Mouse (Mus musculus) adipocyte (in vitro differentiated cells): ENCODE data around the gene Eif4e2.

Source experiments
- DNase-seq: peaks from one replicate; pipeline ENCODE4 v3.0.0-alpha.2; 2016; ENCODE audit warnings: low spot score

Gene Eif4e2

DNA sequence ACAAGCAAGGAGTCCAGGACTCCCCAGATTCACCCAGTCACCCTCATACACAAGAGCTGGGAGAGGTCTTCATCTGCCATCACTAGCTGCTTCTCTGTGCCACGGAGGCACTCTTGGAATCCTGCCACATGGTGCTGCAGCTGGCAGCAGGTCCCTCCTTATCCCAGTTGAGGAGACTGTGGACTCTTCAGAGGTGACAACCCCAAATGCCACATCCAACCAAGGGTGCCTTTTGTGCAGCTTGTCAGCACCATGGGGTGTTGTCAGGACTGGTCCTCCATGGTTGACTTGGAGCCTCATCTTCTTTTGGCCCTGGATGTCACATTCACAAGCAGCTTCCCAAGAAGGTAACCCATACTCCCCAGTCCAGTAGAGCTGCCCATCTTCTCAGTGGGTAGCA lies 11.9 kb upstream of the Eif4e2 start:
- DNase-seq = no peak

DNA sequence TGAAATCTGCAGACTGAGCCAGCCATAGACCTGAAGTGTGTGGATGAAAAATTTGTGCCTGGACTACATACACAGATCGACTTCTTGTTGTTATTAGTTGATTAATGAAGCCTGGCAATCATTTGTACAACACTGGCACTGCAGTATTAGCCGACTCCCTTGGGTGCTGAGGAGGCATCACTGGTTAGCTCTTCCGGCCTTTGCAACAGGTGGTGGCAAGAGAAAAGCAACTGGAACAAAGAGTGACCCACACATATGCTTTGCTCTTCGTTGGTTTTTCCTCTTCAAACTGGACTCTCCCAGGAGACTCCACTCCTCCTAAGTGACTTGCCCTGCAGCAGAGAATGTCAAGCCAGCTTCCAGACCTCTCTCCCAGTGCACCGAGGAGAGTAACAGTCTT lies 9.9 kb upstream of the Eif4e2 start:
- DNase-seq = no peak

DNA sequence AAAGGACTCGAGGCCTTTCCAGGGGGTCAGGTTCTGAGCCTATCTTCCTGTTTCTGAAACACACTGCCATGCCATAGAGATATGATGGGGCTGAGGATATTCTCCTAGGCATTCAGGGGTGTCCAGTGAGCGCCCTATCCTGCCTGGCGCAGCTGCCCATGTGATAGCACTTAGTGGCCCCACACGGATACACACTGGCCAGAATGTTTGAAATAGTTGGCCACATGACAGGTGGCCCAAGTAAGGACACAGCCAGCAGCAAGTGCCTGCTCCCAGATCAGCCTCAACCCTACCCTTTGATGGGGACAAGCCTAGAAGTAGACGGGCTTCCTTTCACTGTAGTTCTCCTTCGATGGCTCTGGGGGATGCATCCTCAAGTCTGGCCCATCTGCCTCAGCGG lies 9.2 kb upstream of the Eif4e2 start, which contains the start of gene Chrng:
Gene Chrng, plus strand, starts transcription at position 193 of the 400 bp plus-strand sequence.
- no peak for DNase-seq

DNA sequence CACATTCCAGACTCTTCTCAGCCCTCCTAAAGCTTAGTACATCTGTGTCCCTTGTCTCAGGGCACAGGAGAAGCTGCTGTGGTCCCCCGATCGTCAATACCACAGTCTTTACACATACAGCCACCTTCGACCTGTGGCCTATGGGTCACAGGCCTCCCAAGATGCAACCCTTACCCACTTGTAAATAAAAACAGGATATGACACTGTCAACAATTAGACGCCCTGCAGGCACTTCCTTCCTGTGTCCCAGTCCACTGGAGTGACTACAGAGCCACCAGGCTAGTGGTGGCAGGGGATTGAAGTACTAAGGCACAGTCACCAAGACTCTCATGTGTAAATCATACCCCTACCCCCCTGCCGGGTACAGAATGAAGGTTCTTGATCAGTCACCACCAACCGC lies 8.7 kb upstream of the Eif4e2 start:
- DNase-seq = no peak

DNA sequence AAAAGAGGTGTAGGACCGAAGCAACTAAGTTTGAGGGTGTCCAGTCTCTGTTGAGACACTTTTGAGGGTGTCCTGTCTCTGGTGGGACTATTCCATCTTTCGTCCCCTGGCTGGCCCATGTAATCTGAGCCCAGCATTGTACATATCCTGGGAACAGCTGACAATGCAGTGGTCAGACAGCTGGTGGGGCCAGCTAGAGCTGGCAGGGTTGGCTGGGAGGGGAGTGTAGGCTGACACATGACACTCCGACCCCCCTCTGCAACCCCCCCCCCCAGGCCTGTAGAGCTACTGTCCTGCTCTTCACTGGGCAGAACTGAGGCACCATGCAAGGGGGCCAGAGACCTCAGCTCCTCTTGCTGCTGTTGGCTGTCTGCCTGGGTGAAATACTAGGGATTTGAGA lies 8.2 kb upstream of the Eif4e2 start:
- no peak for DNase-seq

DNA sequence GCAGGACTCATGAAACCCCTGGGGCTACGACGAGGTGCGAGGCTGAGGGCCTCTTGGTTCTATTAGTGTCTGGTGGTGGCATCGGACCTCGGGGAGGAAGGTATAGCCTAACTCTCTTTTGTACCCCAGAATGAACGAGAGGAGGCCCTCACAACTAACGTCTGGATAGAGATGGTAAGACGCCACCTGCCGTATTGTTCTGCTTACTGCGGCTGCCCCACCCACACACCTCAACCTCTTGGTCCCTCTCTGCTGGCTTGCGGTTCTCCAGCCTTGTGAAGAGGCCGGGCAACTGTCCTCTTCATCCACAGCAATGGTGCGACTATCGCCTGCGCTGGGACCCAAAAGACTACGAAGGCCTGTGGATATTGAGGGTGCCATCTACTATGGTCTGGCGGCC lies 7.4 kb upstream of the Eif4e2 start:
- no peak for DNase-seq

DNA sequence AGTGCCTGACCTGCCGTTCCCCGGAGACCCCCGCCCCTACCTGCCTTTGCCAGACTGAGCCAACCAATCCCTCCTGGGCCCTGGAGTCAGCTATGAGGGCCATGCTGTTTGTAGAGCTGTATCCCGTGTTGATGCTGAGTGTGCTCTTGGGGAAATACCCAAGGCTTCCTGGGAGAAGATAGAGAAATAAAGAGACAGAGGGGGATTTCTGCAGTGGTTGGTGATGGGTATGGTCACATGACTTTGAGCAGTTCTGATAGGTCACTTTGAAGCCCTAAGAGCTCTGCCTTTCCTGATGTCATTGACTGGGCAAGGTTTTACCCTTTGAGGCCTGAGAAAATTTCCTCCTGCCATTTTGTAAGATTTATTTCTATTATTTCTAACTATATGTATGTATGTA lies 2.3 kb upstream of the Eif4e2 start:
- DNase-seq = no peak

DNA sequence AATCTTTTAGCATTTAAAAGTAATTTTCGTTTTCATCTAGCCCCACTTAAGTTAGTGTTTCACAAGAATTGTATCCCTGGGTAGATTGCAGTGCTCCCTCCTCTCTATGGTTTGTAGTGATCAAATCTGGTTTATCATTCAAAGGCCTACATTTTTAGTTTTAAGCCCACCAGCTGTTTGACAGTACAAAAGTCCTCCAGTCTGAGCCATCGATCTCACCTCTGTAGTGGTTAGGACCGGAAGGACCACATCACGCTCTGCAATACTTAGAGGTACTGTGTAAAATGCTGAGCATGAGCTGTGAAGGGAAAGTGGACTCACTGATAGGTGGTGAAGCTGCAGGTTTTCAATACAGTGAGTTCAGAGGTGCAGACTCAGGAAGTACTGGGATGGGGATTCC lies 1.0 kb downstream of the Eif4e2 start:
- peak; percentile 17 for DNase-seq

DNA sequence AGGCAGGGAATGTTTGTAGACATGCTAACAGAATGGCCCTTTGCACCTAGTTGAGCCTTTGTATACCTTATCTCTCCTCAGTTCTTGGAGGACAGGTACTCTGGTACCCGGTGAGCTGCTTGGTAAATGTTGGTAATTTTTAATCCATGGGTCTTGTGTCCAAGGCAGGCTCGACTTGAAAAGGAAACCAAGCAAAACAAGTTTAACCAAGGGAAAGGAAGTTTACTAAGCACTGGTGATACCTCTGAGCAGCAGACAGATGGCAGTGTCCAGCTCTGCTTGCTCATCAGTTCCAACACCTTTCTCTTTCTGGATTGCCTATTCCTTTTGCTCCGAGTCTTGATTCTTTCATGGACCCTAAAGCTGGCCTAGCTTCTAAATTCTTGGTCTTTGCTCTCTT lies 4.2 kb downstream of the Eif4e2 start:
- peak; percentile 35 for DNase-seq

DNA sequence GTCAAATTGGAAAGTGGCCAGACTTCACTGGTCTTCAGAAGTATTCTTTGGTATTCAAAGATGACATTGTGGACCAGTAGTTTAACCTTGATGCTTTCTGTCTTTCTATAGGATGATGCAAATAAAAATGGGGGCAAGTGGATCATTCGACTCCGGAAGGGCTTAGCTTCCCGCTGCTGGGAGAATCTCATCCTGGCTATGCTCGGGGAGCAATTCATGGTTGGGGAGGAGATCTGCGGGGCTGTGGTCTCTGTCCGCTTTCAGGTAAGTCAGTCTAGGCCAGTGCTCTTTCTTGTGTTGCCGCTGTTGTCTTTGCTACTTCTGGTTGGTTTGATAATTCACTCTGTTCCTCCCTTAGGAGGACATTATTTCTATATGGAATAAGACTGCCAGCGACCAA lies 12.0 kb downstream of the Eif4e2 start:
- DNase-seq = no peak

DNA sequence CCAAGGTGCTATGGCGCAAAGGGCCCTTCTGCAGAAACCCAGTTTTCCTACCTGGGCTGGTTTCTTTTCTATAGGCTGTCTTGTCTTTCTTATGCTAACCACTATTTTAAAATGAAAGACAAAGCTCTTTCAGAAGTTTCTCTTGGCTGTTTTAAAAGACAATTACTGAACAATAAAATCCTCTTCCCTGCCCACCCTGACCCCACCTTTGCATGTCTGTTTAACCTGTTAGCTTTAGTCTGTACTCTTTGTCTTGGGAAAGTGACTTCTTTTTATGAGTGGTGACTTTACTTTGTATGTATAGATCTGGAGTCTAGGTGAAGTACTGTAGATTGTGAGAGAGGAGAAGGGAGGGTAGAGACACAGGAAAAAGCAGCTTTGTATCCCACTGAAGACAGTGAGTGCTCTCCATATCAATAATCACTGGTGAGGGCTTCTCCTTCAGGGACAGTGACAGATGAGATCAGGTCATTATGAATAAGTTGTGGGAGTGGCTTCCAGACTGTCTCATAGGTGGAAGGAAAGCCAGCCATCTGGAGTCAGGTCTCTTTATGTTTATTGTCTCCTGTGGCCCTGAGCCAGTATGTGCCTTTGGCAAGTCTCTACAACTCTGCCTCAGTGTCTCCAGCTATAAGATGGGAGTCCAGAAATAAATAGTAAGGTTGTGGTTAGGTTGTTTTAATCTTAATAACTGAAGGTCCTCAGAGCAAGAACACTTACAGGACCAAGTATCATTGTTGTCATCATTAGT lies 12.9 kb downstream of the Eif4e2 start:
- no peak for DNase-seq

DNA sequence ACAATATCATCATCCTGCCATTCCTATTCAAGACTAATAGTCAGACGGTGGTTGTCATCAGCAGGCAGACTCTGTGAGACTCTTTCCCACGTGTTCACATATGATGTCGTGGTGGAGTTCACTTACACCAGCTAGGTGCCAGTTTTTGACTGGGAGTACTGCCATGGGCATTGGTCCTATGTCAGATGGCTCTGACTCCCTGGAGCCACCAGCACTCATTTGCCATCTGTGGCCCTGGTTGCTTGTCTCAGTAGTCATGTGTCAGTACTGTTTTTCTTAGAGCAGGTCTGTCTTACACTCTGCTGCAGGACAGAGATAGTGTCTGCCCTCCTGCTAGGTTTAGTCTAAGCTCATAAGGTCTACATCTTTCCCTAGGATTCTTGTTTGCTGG lies 13.4 kb downstream of the Eif4e2 start:
- no peak for DNase-seq

DNA sequence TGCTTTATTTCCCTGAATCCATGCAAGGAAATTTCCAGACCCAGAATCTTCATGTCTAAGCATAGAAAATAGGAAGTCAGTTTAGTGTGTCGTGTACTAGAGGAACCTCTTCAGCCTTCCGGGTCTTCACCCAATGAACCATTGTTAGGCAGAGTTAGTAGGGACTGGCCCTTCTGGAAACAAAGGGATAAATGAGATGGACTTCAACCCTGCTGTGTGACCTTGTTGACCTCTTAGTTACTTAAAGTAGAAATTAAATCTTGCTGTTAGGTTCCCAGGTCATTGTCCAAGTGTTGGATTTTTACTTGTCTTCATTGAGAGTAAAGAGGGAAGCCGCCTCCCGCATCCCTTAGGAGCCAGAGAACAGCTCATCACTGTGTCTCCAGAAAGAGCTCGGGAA lies 16.9 kb downstream of the Eif4e2 start:
- DNase-seq = no peak

DNA sequence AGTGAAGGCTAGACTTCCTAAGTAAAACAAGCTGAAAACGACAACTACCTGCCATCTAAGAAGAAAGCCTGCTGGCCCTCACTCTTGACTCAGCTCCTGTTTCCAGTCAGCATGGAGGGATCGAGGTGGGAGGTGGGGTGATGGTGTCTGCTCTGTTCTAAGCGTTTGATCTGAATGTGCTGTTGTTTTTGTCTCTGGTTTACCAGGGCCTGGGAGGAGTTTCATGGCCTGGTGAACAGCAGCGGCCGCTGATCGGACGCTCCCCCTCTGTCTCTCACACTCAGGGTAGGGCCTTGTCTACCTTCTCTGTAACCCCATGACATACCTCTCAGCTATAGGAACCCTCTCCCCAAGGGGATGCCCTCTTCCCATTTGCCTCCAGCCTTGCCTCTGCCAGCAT lies 18.5 kb downstream of the Eif4e2 start:
- DNase-seq = no peak

DNA sequence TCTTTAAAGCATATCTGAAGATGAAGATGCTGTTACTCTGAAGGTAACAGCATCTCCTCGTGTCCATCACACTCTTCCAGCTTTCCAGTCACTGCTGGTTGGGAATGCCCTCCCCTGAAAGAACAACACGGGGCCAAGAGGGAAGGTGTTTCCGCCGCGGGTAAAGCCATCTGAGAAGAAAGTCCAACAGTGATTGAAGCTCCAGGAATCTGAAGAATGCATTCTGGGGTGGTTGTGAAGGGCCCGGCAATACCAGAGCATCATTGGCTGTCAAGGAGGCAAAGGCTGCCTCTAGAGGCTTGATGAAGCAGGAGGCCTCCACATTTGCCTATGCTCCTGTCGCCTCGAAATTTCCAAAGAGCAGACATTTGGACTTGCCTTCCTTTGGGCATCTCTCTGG lies 25.3 kb downstream of the Eif4e2 start:
- no peak for DNase-seq

DNA sequence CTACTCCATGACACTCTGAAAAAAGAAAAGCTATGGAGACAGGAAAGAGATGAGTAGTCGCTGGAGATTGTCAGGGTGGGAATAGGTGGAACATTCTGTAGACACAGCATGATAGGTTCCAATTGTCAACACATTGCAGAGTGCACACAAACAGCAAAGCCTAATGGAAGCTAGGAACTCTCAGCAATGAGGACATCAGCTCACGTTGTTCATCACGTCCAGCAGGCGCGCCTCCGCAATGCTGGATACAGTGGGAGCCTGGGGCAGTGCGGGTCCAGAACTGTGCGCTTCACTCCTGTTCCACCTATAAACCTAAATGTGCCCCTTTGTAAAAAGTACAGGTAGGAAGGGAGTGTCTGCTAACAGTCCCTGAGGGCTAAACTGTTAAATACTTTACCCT lies 29.3 kb downstream of the Eif4e2 start:
- DNase-seq = no peak

DNA sequence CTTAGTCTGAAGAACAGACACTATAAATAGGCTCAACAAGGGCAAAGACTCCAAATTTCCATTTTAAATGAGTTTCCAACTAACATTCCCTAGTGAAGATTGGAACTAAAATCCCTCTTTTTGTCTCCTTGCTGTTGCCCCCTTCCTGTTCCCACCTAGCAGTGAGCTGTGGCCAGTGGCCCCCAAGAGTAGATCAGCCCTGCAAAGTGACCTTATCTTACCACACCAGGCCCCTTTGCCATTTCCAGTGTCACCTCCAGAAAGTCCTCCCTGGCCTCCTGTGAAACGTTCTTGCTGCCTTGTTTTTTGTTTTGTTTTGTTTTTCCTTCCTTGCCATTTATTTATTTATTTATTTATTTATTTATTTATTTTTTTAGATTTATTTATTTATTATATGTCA lies 31.7 kb downstream of the Eif4e2 start:
- DNase-seq = no peak

DNA sequence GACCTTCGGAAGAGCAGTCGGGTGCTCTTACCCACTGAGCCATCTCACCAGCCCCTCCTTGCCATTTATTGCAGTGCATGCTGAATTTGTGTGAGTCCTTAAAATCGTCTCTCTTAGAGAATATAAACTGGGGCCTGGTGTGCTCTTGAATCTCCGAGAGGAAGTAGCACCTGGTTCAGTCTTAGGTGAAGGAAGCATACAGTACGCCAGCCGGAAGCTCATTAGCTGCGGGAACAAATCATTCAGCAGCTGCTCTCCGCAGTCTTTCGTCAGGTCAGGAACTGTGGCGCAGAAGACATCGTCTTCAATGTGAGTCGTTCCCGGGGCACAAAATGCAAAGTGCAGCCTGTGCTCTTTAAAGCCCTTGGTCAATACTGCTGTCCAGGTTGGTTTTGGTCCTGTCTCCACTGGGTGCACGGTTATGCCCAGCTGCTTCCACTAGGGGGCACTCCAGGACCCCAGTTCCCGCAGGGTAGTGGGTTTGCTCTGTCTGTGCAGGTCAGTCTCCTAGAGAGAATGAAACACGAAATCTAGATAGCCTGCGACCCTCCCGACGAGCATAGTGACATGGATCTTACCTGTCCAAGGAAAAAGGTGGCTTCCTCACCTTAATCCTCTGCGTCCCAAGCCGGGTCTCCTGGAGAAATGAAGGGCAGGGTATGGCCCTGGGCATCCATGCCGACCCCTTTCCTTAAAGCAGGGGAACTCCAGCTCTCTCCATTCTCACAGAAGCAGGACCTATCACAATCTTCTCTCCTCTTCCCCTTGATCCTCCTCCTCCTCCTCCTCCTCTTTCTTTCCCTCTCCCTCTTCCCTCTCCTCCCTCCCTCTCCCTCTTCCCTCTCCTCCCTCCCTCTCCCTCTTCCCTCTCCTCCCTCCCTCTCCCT lies 32.5 kb downstream of the Eif4e2 start:
- peak; percentile 68 for DNase-seq

DNA sequence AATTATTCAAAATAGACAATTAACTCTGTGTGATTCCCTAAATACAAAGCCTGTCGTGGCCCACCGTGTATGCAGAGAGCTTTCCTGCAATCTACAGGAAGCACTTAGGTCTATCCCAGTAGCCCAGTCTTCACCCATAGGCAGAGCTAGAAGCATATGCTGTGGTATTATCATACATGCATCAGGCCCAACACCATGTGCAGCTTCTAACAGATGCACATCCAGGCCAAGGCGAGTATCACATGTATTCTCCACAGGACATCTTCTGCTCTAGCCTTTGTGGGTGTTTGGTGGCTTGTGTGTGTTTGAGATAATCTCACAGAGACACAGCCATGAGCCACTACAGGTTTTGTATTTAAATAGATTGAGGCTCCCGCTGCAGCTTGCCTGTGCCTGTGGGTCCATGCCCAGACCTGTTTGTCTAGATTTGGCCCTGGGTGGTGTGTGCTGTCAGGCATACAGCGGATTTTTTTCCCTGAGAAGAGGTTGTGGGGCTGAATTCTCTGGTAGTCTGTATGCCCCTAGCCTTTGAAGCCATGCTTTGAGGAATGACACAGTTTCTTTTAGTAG lies 38.4 kb downstream of the Eif4e2 start:
- DNase-seq = no peak

DNA sequence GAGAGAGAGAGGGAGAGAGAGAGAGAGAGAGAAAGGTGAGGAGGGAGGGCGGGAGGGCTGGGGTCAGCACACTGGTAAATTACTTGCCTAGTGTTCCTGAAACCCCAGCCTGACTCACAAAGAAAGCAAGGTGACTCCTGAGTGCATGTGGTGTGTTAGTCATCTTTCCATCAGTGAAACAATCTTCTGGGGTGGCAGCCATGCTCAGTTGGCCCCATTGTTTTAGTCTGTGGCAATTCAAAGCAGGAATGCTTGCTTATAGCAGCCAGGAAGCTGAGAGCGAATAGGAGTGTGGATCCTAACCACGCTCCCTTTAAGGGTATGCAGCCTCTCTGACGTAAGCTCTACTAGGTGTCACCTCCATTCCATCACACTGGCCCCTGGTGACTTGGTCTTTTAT lies 41.5 kb downstream of the Eif4e2 start:
- no peak for DNase-seq

DNA sequence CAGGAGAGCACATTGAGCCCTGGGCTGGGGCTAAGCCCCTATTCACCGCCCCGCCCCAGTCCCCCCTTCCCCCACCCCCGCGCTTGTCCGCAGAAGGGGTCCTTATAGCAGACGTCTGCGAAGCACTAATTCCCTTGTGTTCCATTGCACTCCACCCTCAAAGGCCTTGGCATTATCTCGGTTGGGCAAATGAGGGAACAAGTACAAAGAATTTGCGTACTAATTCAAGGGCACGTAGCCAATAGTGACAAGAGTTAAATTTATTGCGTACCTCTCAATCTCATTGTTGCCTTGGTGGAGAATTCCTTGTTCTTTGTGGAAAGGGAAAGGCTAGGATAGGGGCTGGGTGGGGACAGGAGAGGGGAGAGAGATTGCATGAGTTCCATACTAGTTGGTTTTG lies 44.0 kb downstream of the Eif4e2 start:
- no peak for DNase-seq

DNA sequence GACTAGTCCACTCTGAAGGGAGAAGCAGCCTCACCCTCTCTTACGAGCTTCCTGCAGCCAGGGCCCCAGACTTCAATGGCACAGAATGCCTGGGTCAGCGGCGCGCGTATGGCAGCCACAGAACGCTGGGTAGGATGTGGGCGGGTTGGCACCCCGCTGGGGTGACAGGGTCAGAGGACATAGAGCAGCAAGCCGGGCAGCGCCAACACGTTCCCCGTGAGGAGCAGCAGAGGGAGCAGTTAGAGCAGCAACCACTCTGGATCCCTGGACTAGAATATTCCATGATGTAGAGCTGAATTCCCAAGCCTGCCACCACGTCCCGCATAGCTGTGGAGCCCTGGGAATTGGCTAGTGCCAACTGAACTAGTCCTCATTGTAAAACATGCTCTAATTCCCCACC lies 44.8 kb downstream of the Eif4e2 start:
- no peak for DNase-seq

DNA sequence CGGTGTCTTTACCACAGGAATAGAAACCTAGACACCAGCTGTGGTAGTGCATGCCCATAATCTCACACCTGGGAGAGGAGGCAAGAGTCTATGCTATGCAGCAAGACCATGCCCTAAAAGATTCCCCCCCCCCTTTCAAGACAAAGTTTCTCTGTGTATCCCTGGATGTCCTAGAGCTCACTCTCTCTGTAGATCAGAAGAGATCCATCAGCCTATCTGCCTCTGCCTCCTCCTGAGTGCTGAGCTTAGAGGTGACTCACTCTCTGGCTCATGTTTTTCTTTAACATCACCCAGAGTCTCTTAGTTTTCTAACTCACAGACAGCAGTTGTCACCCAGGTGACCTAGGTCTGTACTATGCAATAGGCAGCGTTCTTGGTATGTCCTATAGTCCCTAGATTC lies 45.6 kb downstream of the Eif4e2 start:
- no peak for DNase-seq
